Mouse (Mus musculus) embryonic facial prominence, embryonic 11.5 days (tissue): ENCODE results near the gene Caskin1. TPM values are rescaled to one million over a fixed set of nuclear protein-coding genes. Genes with fewer than 3 reads are reported as not detected.

Source experiments
- ATAC-seq: fragments of 200-750 bp; cut with Nextera tagmentation; replicated peaks from 2 replicates; pipeline ENCODE4 v1.8.0; 2017; ENCODE audit warnings: low read depth; ENCODE audit not compliant: insufficient number of reproducible peaks, low FRiP score, low TSS enrichment
- DNase-seq: peaks from one replicate; pipeline ENCODE4 v3.0.0-alpha.2; 2015; ENCODE audit warnings: low spot score
- H3K27ac ChIP-seq: fragments of 300-500 bp; sonication (generic); replicated peaks from 2 replicates; pipeline ENCODE4 v1.5.1; 2014; ENCODE audit warnings: mild to moderate bottlenecking, low read depth, low read length, control low read depth
- H3K27me3 ChIP-seq: fragments of 300-500 bp; sonication (generic); 2 replicates; pipeline ENCODE4 v1.6.1; 2014; ENCODE audit warnings: mild to moderate bottlenecking, low read length, moderate library complexity, mixed read lengths; ENCODE audit not compliant: control insufficient read depth, insufficient read depth
- H3K36me3 ChIP-seq: fragments of 300-500 bp; sonication (generic); replicated peaks from 2 replicates; pipeline ENCODE4 v1.6.1; 2014; ENCODE audit warnings: low read depth, mild to moderate bottlenecking, low read length, moderate library complexity, mixed read lengths; ENCODE audit not compliant: control insufficient read depth, insufficient read depth
- H3K4me1 ChIP-seq: fragments of 300-500 bp; sonication (generic); 2 replicates; pipeline ENCODE4 v1.6.1; 2014; ENCODE audit warnings: low read length, mixed read lengths; ENCODE audit not compliant: control insufficient read depth, insufficient read depth
- H3K4me2 ChIP-seq: fragments of 300-500 bp; sonication (generic); 2 replicates; pipeline ENCODE4 v1.6.1; 2014; ENCODE audit warnings: low read depth, mild to moderate bottlenecking, control low read depth, low read length, moderate library complexity
- H3K4me3 ChIP-seq: fragments of 300-500 bp; sonication (generic); 2 replicates; pipeline ENCODE4 v1.5.1; 2014; ENCODE audit warnings: low read depth, low read length, control low read depth
- H3K9ac ChIP-seq: fragments of 300-500 bp; sonication (generic); replicated peaks from 2 replicates; pipeline ENCODE4 v1.6.1; 2014; ENCODE audit warnings: mild to moderate bottlenecking, control low read depth, low read length
- H3K9me3 ChIP-seq: fragments of 300-500 bp; sonication (generic); replicated peaks from 2 replicates; pipeline ENCODE4 v1.6.1; 2016; ENCODE audit warnings: mild to moderate bottlenecking, low read length, inconsistent platforms, mixed read lengths; ENCODE audit not compliant: control insufficient read depth
- WGBS: fragments of 180-500 bp; shearing (Covaris S2); extraction: QIAGEN DNeasy Blood & Tissue Kit; methylation state at CpG from one replicate; pipeline ENCODE4 v1.1.7; 2014; 5-methylcytosine and 5-hydroxymethylcytosine counted together
- polyA plus RNA-seq: library from polyadenylated mRNA; unstranded; fragments of >200 nt; fragmentation: Nextera tagmentation; extraction: Ambion mirVana; gene quantifications from 2 replicates; pipeline ENCODE4 v1.2.1, GENCODE M21; 2014

Caskin1 gene
- polyA plus RNA-seq, 1 experiment from 2014 or later = 2.8 TPM

GRCm38 (mm10) chr17:24533099-24533992, 44.9 kb downstream of the Caskin1 start:
- Histone ChIP-seq H3K4me3 (peak overlapping the region; percentile 32), H3K36me3 (peaks cover 3% of the 10 kb centered on the region), H3K9me3 (no peaks in the 10 kb centered on the region), H3K9ac (peak overlapping the region; percentile 53), H3K27me3 (no peaks in the 10 kb centered on the region), H3K4me2 (peak overlapping the region; percentile 73), H3K4me1 (peaks cover 11% of the 10 kb centered on the region), H3K27ac (no peak overlapping the region)
- ATAC-seq (peak; percentile 36), DNase-seq (peak; percentile 88)
- WGBS = 7% methylated on average over 53 of the region's 53 CpGs

- ATAC-seq = no peak
- DNase-seq = no peak
- peak within 1 kb of the TSS; percentile 73 for H3K4me2 ChIP-seq
- no peak within 1 kb of the TSS for H3K27ac ChIP-seq
- 89% methylated on average over 8 of the region's 8 CpGs for WGBS
- no peaks in the 10 kb centered on the region for H3K9me3 ChIP-seq
- H3K4me1 ChIP-seq = peaks cover 11% of the 10 kb centered on the region
- no peaks in the 10 kb centered on the region for H3K27me3 ChIP-seq
- H3K4me3 ChIP-seq = peak within 1 kb of the TSS; percentile 32
- peaks cover 3% of the 10 kb centered on the region for H3K36me3 ChIP-seq
- peak within 1 kb of the TSS; percentile 53 for H3K9ac ChIP-seq
These were observed 45.8 kb downstream of the Caskin1 start, which contains the start of gene Rab26 for GRCm38 (mm10) chr17:24534160-24534718. Rab26 (minus strand) TSS chr17:24534210.

- Histone ChIP-seq H3K27ac (no peak overlapping the region), H3K36me3 (no peaks in the 10 kb centered on the region), H3K4me3 (no peak overlapping the region), H3K4me1 (peaks cover 6% of the 10 kb centered on the region), H3K9me3 (no peaks in the 10 kb centered on the region), H3K4me2 (no peak overlapping the region), H3K27me3 (no peaks in the 10 kb centered on the region), H3K9ac (no peak overlapping the region)
- ATAC-seq (no peak), DNase-seq (no peak)
- 46% methylated on average over 5 of the region's 5 CpGs for WGBS
These were observed 46.9 kb downstream of the Caskin1 start for GRCm38 (mm10) chr17:24535300-24535699.

GRCm38 (mm10) chr17:24537536-24537935, 49.1 kb downstream of the Caskin1 start:
- no peaks in the 10 kb centered on the region for H3K36me3 ChIP-seq
- no peak overlapping the region for H3K4me3 ChIP-seq
- no peak overlapping the region for H3K9ac ChIP-seq
- H3K27me3 ChIP-seq = no peaks in the 10 kb centered on the region
- DNase-seq = no peak
- peaks cover 5% of the 10 kb centered on the region for H3K4me1 ChIP-seq
- ATAC-seq = no peak
- WGBS = 42% methylated on average over 3 of the region's 3 CpGs
- no peak overlapping the region for H3K4me2 ChIP-seq
- H3K9me3 ChIP-seq = no peaks in the 10 kb centered on the region
- no peak overlapping the region for H3K27ac ChIP-seq

GRCm38 (mm10) chr17:24538950-24539349, 50.5 kb downstream of the Caskin1 start:
- WGBS = 66% methylated on average over 8 of the region's 8 CpGs
- DNase-seq = peak; percentile 67
- H3K4me3 ChIP-seq = no peak overlapping the region

GRCm38 (mm10) chr17:24540375-24540774, 52.0 kb downstream of the Caskin1 start:
- Histone ChIP-seq H3K4me3 (no peak overlapping the region), H3K4me1 (no peaks in the 10 kb centered on the region; the same call in 1 of the 2 replicates), H3K4me2 (no peak overlapping the region), H3K27ac (no peak overlapping the region), H3K36me3 (no peaks in the 10 kb centered on the region), H3K9me3 (no peaks in the 10 kb centered on the region), H3K9ac (no peak overlapping the region), H3K27me3 (no peaks in the 10 kb centered on the region)
- whole genome bisulfite sequencing = 6% methylated on average over 3 of the region's 3 CpGs
- no peak for ATAC-seq
- peak; percentile 81 for DNase-seq

More at GRCm38 (mm10) chr17:24538950-24539349, 50.5 kb downstream of the Caskin1 start:
- no peak overlapping the region for H3K9ac ChIP-seq
- H3K27ac ChIP-seq = no peak overlapping the region
- ATAC-seq = no peak
- H3K27me3 ChIP-seq = no peaks in the 10 kb centered on the region
- no peak overlapping the region for H3K4me2 ChIP-seq
- no peaks in the 10 kb centered on the region for H3K9me3 ChIP-seq
- no peaks in the 10 kb centered on the region for H3K36me3 ChIP-seq
- H3K4me1 ChIP-seq = no peaks in the 10 kb centered on the region

- H3K9me3 ChIP-seq = no peaks in the 10 kb centered on the region
- ATAC-seq (no peak), DNase-seq (no peak)
- H3K36me3 ChIP-seq = no peaks in the 10 kb centered on the region
- peak overlapping the region; percentile 17; the same call in 1 of the 2 replicates for H3K4me3 ChIP-seq
- no peaks in the 10 kb centered on the region; the same call in 1 of the 2 replicates for H3K4me1 ChIP-seq
- peak overlapping the region; percentile 41 for H3K9ac ChIP-seq
- H3K27me3 ChIP-seq = no peaks in the 10 kb centered on the region
- no peak overlapping the region for H3K27ac ChIP-seq
- peak overlapping the region; percentile 23 for H3K4me2 ChIP-seq
- WGBS = 18% methylated on average over 12 of the region's 12 CpGs
These were observed 56.2 kb downstream of the Caskin1 start for GRCm38 (mm10) chr17:24544613-24545012.

GRCm38 (mm10) chr17:24545247-24545646, 56.8 kb downstream of the Caskin1 start:
- H3K27ac ChIP-seq = no peak overlapping the region
- DNase-seq (no peak), ATAC-seq (no peak)
- H3K9ac ChIP-seq = no peak overlapping the region
- no peaks in the 10 kb centered on the region for H3K36me3 ChIP-seq
- WGBS = 86% methylated on average over 2 of the region's 2 CpGs
- no peak overlapping the region for H3K4me2 ChIP-seq
- H3K9me3 ChIP-seq = no peaks in the 10 kb centered on the region
- H3K4me3 ChIP-seq = no peak overlapping the region
- no peaks in the 10 kb centered on the region for H3K27me3 ChIP-seq
- H3K4me1 ChIP-seq = no peaks in the 10 kb centered on the region; the same call in 1 of the 2 replicates
